Mouse (Mus musculus) erythroblast, embryonic 14.5 days (primary cell): ENCODE results near the gene Mark4.

Experiments used
- GATA1 ChIP-seq: IDR thresholded peaks from 2 replicates; pipeline ENCODE4 v1.6.1; 2012; ENCODE audit warnings: low read length, inconsistent platforms, mixed read lengths
- TAL1 ChIP-seq: IDR thresholded peaks from 3 replicates; pipeline ENCODE4 v1.6.1; 2012; ENCODE audit warnings: low read length, inconsistent platforms, mixed read lengths

DNA sequence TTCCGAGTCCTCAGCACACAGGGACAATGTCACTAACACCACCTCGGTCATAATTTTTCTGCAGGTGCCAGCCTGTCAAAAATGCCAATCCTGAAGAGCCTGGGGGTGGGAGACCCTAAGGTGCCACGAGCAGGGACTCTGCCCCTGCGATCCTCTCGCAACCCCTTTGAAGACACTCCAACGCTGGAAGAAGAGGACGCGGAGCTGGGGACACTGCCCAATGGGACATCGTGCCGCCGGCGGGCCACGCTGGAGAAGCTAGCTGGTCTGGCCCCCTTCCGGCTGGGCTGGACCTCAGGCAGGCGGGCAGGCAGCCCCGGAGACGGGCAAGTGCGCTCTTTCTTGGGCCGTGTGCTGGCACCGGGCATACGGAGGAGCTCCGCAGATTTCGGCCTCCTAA lies 10.8 kb upstream of the Mark4 start:
- TF ChIP-seq GATA1 (no peak), TAL1 (no peak)
